ENCODE assay signal across 8 mouse cellular contexts in genomic region chr6:97148383-97149251, GRCm38 (mm10). TPM values are rescaled to one million over a fixed set of nuclear protein-coding genes. Genes with fewer than 3 reads are reported as not detected.
DNase-seq lines count a peak whose midpoint lies in the region; ATAC-seq and TF ChIP-seq lines count a peak whose summit lies in the region.

Gene Eogt, minus strand, starts transcription at chr6:97149182.

- H3K9me3 ChIP-seq in forebrain, embryonic 11.5 days (ENCODE audit: control insufficient read depth, low read length), result no peaks in the 10 kb centered on the region
- H3K9me3 ChIP-seq in heart, embryonic 15.5 days (replicated peaks), result no peaks in the 10 kb centered on the region
- H3K9me3 ChIP-seq in liver, embryonic 14.5 days (ENCODE audit: control insufficient read depth, low read length), result no peaks in the 10 kb centered on the region
- H3K9me3 ChIP-seq in stomach, embryonic 15.5 days, result no peaks in the 10 kb centered on the region

- peak within 1 kb of the TSS; percentile 66 for H3K4me3 ChIP-seq in forebrain, embryonic 11.5 days (ENCODE audit: low read depth, low read length)
- peak within 1 kb of the TSS; percentile 82 for H3K4me3 ChIP-seq in heart, embryonic 15.5 days
- H3K4me3 ChIP-seq in liver, embryonic 14.5 days (ENCODE audit: insufficient read depth in 1 of 2, low read depth in 2 of 2, low read length in 2 of 2), result peak within 1 kb of the TSS; percentile 51 to 71
- peak within 1 kb of the TSS; percentile 68 for H3K4me3 ChIP-seq in stomach, embryonic 15.5 days (replicated peaks)

- H3K4me2 ChIP-seq in forebrain, embryonic 11.5 days (ENCODE audit: low read depth, low read length, severe bottlenecking), result peak within 1 kb of the TSS; percentile 80
- H3K4me2 ChIP-seq in heart, embryonic 15.5 days, result peak within 1 kb of the TSS; percentile 94
- peak within 1 kb of the TSS; percentile 95 for H3K4me2 ChIP-seq in liver, embryonic 14.5 days (ENCODE audit: low read depth)
- H3K4me2 ChIP-seq in stomach, embryonic 15.5 days, result peak within 1 kb of the TSS; percentile 98

- peak within 1 kb of the TSS; percentile 79 for H3K9ac ChIP-seq in forebrain, embryonic 11.5 days (ENCODE audit: low read length)
- peak within 1 kb of the TSS; percentile 86 for H3K9ac ChIP-seq in heart, embryonic 15.5 days
- H3K9ac ChIP-seq in liver, embryonic 14.5 days (replicated peaks), result peak within 1 kb of the TSS; percentile 85
- peak within 1 kb of the TSS; percentile 83 for H3K9ac ChIP-seq in stomach, embryonic 15.5 days

- no peak within 1 kb of the TSS for H3K27ac ChIP-seq in forebrain, embryonic 11.5 days (ENCODE audit: low read depth, low read length)
- H3K27ac ChIP-seq in heart, embryonic 15.5 days, result peak within 1 kb of the TSS; percentile 88
- no peak within 1 kb of the TSS for H3K27ac ChIP-seq in liver, embryonic 14.5 days
- peak within 1 kb of the TSS; percentile 80 for H3K27ac ChIP-seq in stomach, embryonic 15.5 days

- ATAC-seq in CD4-positive, CD25-positive, alpha-beta regulatory T cell, adult 4 months, result peak; percentile 82
- peak; percentile 74 for ATAC-seq in forebrain, embryonic 11.5 days (replicated peaks; ENCODE audit: low FRiP score)
- peak; percentile 74 for ATAC-seq in heart, embryonic 15.5 days (replicated peaks; ENCODE audit: insufficient number of reproducible peaks, insufficient read depth, low FRiP score, low read depth)
- peak; percentile 84 for ATAC-seq in liver, embryonic 14.5 days (ENCODE audit: insufficient read depth)
- ATAC-seq in stomach, embryonic 15.5 days (ENCODE audit: insufficient read depth, low FRiP score, low read depth), result peak; percentile 75

- DNase-seq in c-Kit-negative CD71-positive TER-119-positive erythroid progenitor cells, embryonic 14.5 days (ENCODE audit: low read depth, low spot score), result peak; percentile 46
- DNase-seq in forebrain, embryonic 11.5 days (ENCODE audit: low spot score), result peak; percentile 82
- peak; percentile 86 to 93 for DNase-seq in kidney, postnatal 25 days
- peak; percentile 45 to 50 (median 48) for DNase-seq in liver, embryonic 14.5 days (ENCODE audit: low read depth in 3 of 3, low spot score in 3 of 3)
- peak; percentile 74 for DNase-seq in neural tube, embryonic 10.5 days (ENCODE audit: extremely low spot score, low spot score)

- no peaks in the 10 kb centered on the region for H3K4me1 ChIP-seq in forebrain, embryonic 11.5 days (replicated peaks; ENCODE audit: control insufficient read depth, insufficient read depth, low read length)
- H3K4me1 ChIP-seq in heart, embryonic 15.5 days (replicated peaks), result peaks cover 31% of the 10 kb centered on the region
- peaks cover 0 to 4% of the 10 kb centered on the region in 2 experiments; a peak in 2 of 4 replicates for H3K4me1 ChIP-seq in liver, embryonic 14.5 days (replicated peaks; ENCODE audit: control insufficient read depth in 2 of 2, insufficient read depth in 2 of 2, low read length in 1 of 2)
- H3K4me1 ChIP-seq in stomach, embryonic 15.5 days, result 0 out of 2 replicates have a peak, but pooled peaks cover 7% of the 10 kb centered on the region

- WGBS in forebrain, embryonic 11.5 days, result under 1% methylated on average over 55 of the region's 56 CpGs
- WGBS in heart, embryonic 15.5 days, result under 1% methylated on average over 56 of the region's 56 CpGs
- WGBS in liver, embryonic 14.5 days (ENCODE audit: insufficient replicate concordance), result under 1% methylated on average over 55 of the region's 56 CpGs
- WGBS in stomach, embryonic 15.5 days, result under 1% methylated on average over 56 of the region's 56 CpGs

- no peaks in the 10 kb centered on the region for H3K36me3 ChIP-seq in forebrain, embryonic 11.5 days (ENCODE audit: control insufficient read depth, insufficient read depth, low read length)
- peaks cover 9% of the 10 kb centered on the region; the same call in 1 of the 2 replicates for H3K36me3 ChIP-seq in heart, embryonic 15.5 days
- H3K36me3 ChIP-seq in liver, embryonic 14.5 days (replicated peaks; ENCODE audit: control insufficient read depth, insufficient read depth, low read depth), result no peaks in the 10 kb centered on the region; the same call in 1 of the 2 replicates
- H3K36me3 ChIP-seq in stomach, embryonic 15.5 days, result no peaks in the 10 kb centered on the region

- no peaks in the 10 kb centered on the region for H3K27me3 ChIP-seq in forebrain, embryonic 11.5 days (ENCODE audit: control insufficient read depth, insufficient read depth, low read length)
- H3K27me3 ChIP-seq in heart, embryonic 15.5 days, result no peaks in the 10 kb centered on the region
- H3K27me3 ChIP-seq in liver, embryonic 14.5 days (ENCODE audit: control insufficient read depth, insufficient read depth, low read length), result no peaks in the 10 kb centered on the region
- H3K27me3 ChIP-seq in stomach, embryonic 15.5 days (replicated peaks), result no peaks in the 10 kb centered on the region

- no peak for TF ChIP-seq EP300 in liver, embryonic 14.5 days (IDR thresholded peaks at IDR 0.05; ENCODE audit: low read depth)

- peak; percentile 41 for TF ChIP-seq CTCF in liver, embryonic 14.5 days (IDR thresholded peaks at IDR 0.05; ENCODE audit: low read depth)

RNA-seq across cellular contexts. Expression of gene Eogt, which starts in this region (rescaled TPM):
- polyA plus RNA-seq in CD4-positive, CD25-positive, alpha-beta regulatory T cell, adult 4 months (2017; shearing (Covaris generic)), result 10 to 100 TPM in 1 of 2 experiments, 1 to 10 TPM in 1; 8.1 to 13.9 TPM
- polyA plus RNA-seq in forebrain, embryonic 11.5 days (2014; fragmentation: Nextera tagmentation; extraction: Ambion mirVana), result 8.9 and 9.1 TPM in 2 replicates
- polyA plus RNA-seq in heart, embryonic 15.5 days (2015; fragmentation: Nextera tagmentation; extraction: Ambion mirVana), result 13.2 and 14.4 TPM in 2 replicates
- polyA plus RNA-seq in liver, embryonic 14.5 days (2012; rRNA removed), result 1.5 and 1.9 TPM in 2 replicates
- polyA plus RNA-seq in liver, embryonic 14.5 days (2014; fragmentation: Nextera tagmentation; extraction: Ambion mirVana), result 1.3 and 1.4 TPM in 2 replicates
- polyA plus RNA-seq in stomach, embryonic 15.5 days (2015; fragmentation: Nextera tagmentation; extraction: Ambion mirVana), result 10.8 and 12.2 TPM in 2 replicates

Comparison
In these comparisons a context has a peak if more than half of its experiments do, and no peak if none do; other contexts are left out.
1. H3K27ac ChIP-seq: peak in heart, embryonic 15.5 days (single experiment) and stomach, embryonic 15.5 days (single experiment); none in forebrain, embryonic 11.5 days (single experiment) and liver, embryonic 14.5 days (single experiment).
2. Peak in every context shown above with its lines, with median percentiles within 50 percentile points of each other: ATAC-seq, DNase-seq, H3K4me2 ChIP-seq, H3K4me3 ChIP-seq and H3K9ac ChIP-seq.